Mouse (Mus musculus): ENCODE data around the gene Man1b1.

GRCm38 (mm10) chr2:25310180-25310579 lies 22.0 kb upstream of the Man1b1 start:
- no peak for TF ChIP-seq ZNF384 (IDR thresholded peaks at IDR 0.05; ENCODE audit: low read depth, low read length)
- TF ChIP-seq HCFC1 (IDR thresholded peaks at IDR 0.05; ENCODE audit: borderline replicate concordance, insufficient read depth, low read length): no peak
- no peak for TF ChIP-seq MAFK (IDR thresholded peaks at IDR 0.05; ENCODE audit: insufficient read depth, low read depth, low read length)
- TF ChIP-seq CHD2 (IDR thresholded peaks at IDR 0.05; ENCODE audit: low read depth, low read length): no peak
